Mouse (Mus musculus) midbrain, embryonic 10.5 days (tissue): ENCODE data around the gene Psme3. TPM values are rescaled to one million over a fixed set of nuclear protein-coding genes. Genes with fewer than 3 reads are reported as not detected.

Experiments used
- DNase-seq: peaks from one replicate; pipeline ENCODE4 v3.0.0-alpha.2; 2017; ENCODE audit warnings: low spot score
- H3K27ac ChIP-seq: fragments of 300-500 bp; sonication (generic); replicated peaks from 2 replicates; pipeline ENCODE4 v1.5.1; 2016; ENCODE audit warnings: mild to moderate bottlenecking
- H3K27me3 ChIP-seq: fragments of 300-500 bp; sonication (generic); 2 replicates; pipeline ENCODE4 v1.6.1; 2016; ENCODE audit warnings: low read depth, mild to moderate bottlenecking; ENCODE audit not compliant: poor library complexity, severe bottlenecking
- H3K36me3 ChIP-seq: fragments of 300-500 bp; sonication (generic); 2 replicates; pipeline ENCODE4 v1.6.1; 2016; ENCODE audit warnings: mild to moderate bottlenecking, moderate library complexity
- H3K4me1 ChIP-seq: fragments of 300-500 bp; sonication (generic); 2 replicates; pipeline ENCODE4 v1.6.1; 2016
- H3K4me3 ChIP-seq: fragments of 300-500 bp; sonication (generic); 2 replicates; pipeline ENCODE4 v1.5.1; 2016; ENCODE audit warnings: mild to moderate bottlenecking, moderate library complexity
- H3K9me3 ChIP-seq: fragments of 300-500 bp; sonication (generic); replicated peaks from 2 replicates; pipeline ENCODE4 v1.6.1; 2016; ENCODE audit warnings: mild to moderate bottlenecking
- WGBS: fragments of 180-500 bp; shearing (Covaris S2); methylation state at CpG from one replicate; pipeline ENCODE4 v1.1.7; 2016; 5-methylcytosine and 5-hydroxymethylcytosine counted together
- polyA plus RNA-seq: library from polyadenylated mRNA; unstranded; fragments of >200 nt; fragmentation: Nextera tagmentation; extraction: Ambion mirVana; gene quantifications from 2 replicates; pipeline ENCODE4 v1.2.1, GENCODE M21; 2016

The Psme3 gene
- polyA plus RNA-seq, 1 experiment from 2014 or later = 194 TPM

GRCm38 (mm10) chr11:101287306-101287705 is 28.7 kb upstream of the Psme3 start:
- no peak for DNase-seq
- 91% methylated on average over 9 of the region's 9 CpGs for WGBS
- Histone ChIP-seq H3K4me3 (no peak overlapping the region), H3K9me3 (no peaks in the 10 kb centered on the region), H3K27ac (no peak overlapping the region), H3K27me3 (no peaks in the 10 kb centered on the region), H3K36me3 (peaks cover 67% of the 10 kb centered on the region), H3K4me1 (peaks cover 12% of the 10 kb centered on the region)

- H3K36me3 ChIP-seq = peaks cover 97% of the 10 kb centered on the region
- WGBS = 95% methylated on average over 8 of the region's 8 CpGs
- no peak for DNase-seq
Observed at GRCm38 (mm10) chr11:101291231-101291630, 24.8 kb upstream of the Psme3 start.

GRCm38 (mm10) chr11:101295191-101295590 is 20.8 kb upstream of the Psme3 start:
- peaks cover 97% of the 10 kb centered on the region for H3K36me3 ChIP-seq
- WGBS = 89% methylated on average over 8 of the region's 8 CpGs

More at GRCm38 (mm10) chr11:101291231-101291630, 24.8 kb upstream of the Psme3 start:
- Histone ChIP-seq H3K4me3 (no peak overlapping the region), H3K27me3 (no peaks in the 10 kb centered on the region), H3K27ac (no peak overlapping the region), H3K4me1 (no peaks in the 10 kb centered on the region), H3K9me3 (no peaks in the 10 kb centered on the region)

GRCm38 (mm10) chr11:101300881-101301280 is 15.1 kb upstream of the Psme3 start:
- H3K27ac ChIP-seq = no peak overlapping the region
- H3K4me3 ChIP-seq = peak overlapping the region; percentile 90
- peaks cover 42% of the 10 kb centered on the region for H3K36me3 ChIP-seq
- peaks cover 22% of the 10 kb centered on the region for H3K4me1 ChIP-seq
- H3K9me3 ChIP-seq = no peaks in the 10 kb centered on the region
- no peak for DNase-seq
- 72% methylated on average over 7 of the region's 7 CpGs for WGBS
- H3K27me3 ChIP-seq = no peaks in the 10 kb centered on the region

More at GRCm38 (mm10) chr11:101295191-101295590, 20.8 kb upstream of the Psme3 start:
- Histone ChIP-seq H3K27ac (no peak overlapping the region), H3K9me3 (no peaks in the 10 kb centered on the region), H3K4me1 (peaks cover under 1% of the 10 kb centered on the region; the same call in 1 of the 2 replicates), H3K4me3 (no peak overlapping the region), H3K27me3 (no peaks in the 10 kb centered on the region)
- no peak for DNase-seq

DNA sequence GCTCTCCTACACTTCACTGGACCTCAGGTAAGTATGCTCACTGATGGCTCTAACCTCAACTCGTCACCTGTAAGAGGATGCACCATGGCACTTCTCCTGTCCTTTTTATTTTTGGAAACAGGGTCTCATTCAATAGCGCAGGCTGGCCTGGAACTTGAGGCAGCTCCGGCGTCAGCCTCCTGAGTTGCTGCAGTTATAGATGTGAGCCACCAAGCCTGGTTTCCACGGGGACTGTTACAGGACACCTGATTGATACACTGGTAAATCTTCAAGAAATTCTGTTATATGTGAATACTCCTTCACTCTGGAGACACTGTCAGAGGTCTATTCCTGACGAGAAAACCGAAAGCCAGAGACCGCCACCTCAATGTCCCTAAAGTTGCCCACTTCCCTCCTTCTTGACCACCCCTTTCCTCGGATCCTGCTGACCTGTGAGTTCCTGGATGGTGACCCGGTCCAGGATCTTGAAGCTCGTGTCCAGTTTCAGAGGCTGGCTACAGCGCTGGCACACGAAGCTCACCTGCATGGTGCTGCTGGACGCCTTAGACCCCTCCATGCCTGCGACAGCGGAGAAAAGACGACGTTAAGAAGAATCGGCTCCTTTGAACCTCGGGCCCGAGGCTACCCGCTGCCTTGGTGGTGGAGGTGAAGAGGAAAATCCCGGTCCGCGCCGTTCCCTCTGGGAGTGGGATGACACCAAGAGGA is 14.6 kb upstream of the Psme3 start:
- H3K9me3 ChIP-seq = no peaks in the 10 kb centered on the region
- peak overlapping the region; percentile 90 for H3K4me3 ChIP-seq
- peaks cover 38% of the 10 kb centered on the region for H3K36me3 ChIP-seq
- H3K27me3 ChIP-seq = no peaks in the 10 kb centered on the region
- H3K4me1 ChIP-seq = peaks cover 22% of the 10 kb centered on the region
- DNase-seq = no peak
- WGBS = 16% methylated on average over 26 of the region's 26 CpGs
- H3K27ac ChIP-seq = peak overlapping the region; percentile 85

- 7% methylated on average over 39 of the region's 39 CpGs for WGBS
- peak; percentile 96 for DNase-seq
- H3K27ac ChIP-seq = peak within 1 kb of the TSS; percentile 85
Observed at GRCm38 (mm10) chr11:101302004-101302798, 13.8 kb upstream of the Psme3 start, which contains the start of gene Becn1. TSS of gene Becn1 (minus strand) at chr11:101302286.

DNA sequence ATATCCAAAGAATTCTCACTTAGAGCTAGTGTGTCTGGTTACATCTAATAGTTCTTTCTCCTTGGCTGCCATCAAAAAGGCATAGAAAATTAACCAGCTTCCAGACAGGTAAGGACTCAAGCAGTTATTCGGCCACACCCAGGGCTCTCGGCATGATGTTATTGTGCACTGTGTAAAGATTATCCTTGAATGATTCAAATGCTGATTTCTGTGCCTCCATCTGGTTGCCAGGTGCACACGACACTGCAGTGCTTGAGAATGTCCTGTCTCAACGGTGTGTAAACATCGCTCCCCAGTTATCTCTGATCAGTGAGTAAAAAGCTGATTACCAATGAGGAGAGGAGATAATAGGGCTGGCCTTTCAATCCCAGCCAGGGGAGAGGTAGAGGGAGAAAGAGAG is 8.3 kb upstream of the Psme3 start:
- no peak for DNase-seq
- 40% methylated on average over 5 of the region's 5 CpGs for WGBS
- Histone ChIP-seq H3K4me1 (no peaks in the 10 kb centered on the region), H3K9me3 (no peaks in the 10 kb centered on the region), H3K36me3 (no peaks in the 10 kb centered on the region), H3K27me3 (no peaks in the 10 kb centered on the region), H3K27ac (no peak overlapping the region), H3K4me3 (no peak overlapping the region)

More at GRCm38 (mm10) chr11:101302004-101302798, 13.8 kb upstream of the Psme3 start, which contains the start of gene Becn1:
- Histone ChIP-seq H3K4me1 (peaks cover 22% of the 10 kb centered on the region), H3K9me3 (no peaks in the 10 kb centered on the region), H3K36me3 (peaks cover 30% of the 10 kb centered on the region), H3K4me3 (peak within 1 kb of the TSS; percentile 90), H3K27me3 (no peaks in the 10 kb centered on the region)

- WGBS = 85% methylated on average over 3 of the region's 3 CpGs
- Histone ChIP-seq H3K4me1 (peaks cover 5% of the 10 kb centered on the region; the same call in 1 of the 2 replicates), H3K9me3 (no peaks in the 10 kb centered on the region), H3K27ac (no peak overlapping the region), H3K4me3 (no peak overlapping the region), H3K27me3 (no peaks in the 10 kb centered on the region), H3K36me3 (no peaks in the 10 kb centered on the region)
- DNase-seq = no peak
Observed at GRCm38 (mm10) chr11:101311083-101311482, 4.9 kb upstream of the Psme3 start.

DNA sequence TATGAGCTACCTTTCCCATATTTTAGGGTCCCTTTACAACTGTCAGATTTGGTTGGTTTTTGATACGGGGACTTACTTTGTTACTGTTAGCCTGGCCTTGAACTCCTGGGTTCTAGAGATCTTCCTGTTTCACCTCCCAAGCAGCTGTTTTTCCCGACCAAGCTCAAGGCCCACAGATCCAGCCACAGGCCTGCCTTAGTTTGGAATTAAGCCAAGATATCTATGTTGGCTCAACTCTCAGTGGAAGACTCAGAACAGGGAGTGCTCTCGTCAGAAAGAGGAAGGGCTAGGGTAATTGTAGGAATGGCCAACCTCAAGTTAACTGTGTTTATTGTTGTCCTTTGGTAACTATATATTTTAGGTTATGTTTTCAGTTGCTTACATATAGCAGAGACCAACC is 3.9 kb upstream of the Psme3 start:
- no peak for DNase-seq
- 84% methylated on average over 3 of the region's 3 CpGs for WGBS
- Histone ChIP-seq H3K27ac (no peak overlapping the region), H3K9me3 (no peaks in the 10 kb centered on the region), H3K36me3 (no peaks in the 10 kb centered on the region), H3K4me1 (peaks cover 12% of the 10 kb centered on the region), H3K27me3 (no peaks in the 10 kb centered on the region), H3K4me3 (no peak overlapping the region)

- 89% methylated on average over 1 of the region's 1 CpGs for WGBS
- no peaks in the 10 kb centered on the region for H3K27me3 ChIP-seq
- H3K9me3 ChIP-seq = no peaks in the 10 kb centered on the region
- H3K36me3 ChIP-seq = peaks cover 21% of the 10 kb centered on the region
- no peak for DNase-seq
- H3K27ac ChIP-seq = no peak overlapping the region
- no peak overlapping the region for H3K4me3 ChIP-seq
- H3K4me1 ChIP-seq = peaks cover 21% of the 10 kb centered on the region
Observed at GRCm38 (mm10) chr11:101314567-101314966, 1.4 kb upstream of the Psme3 start.

DNA sequence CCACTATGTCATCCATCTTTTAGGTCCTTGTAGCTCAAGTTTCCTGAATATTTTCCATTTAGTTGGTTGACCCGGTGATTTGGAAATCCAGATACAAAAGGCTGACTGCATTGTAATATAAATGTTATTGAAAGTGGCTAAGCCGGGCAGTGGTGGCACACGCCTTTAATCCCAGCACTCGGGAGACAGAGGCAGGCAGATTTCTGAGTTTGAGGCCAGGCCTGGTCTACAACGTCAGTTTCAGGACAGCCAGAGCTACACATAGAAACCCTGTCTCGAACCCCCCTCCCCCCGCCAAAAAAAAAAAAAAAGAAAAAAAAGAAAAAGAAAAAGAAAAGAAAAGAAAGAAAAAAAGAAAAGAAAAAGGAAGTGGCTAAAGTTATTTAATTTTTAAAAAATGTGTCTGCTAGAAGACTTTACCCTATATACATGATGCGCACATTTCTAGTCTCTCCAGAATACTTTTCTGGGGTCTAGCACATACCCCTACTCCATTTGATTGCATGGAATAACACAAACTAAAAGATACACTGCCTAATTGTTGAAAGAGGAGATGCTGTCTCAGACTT is 847 bp upstream of the Psme3 start:
- Histone ChIP-seq H3K36me3 (peaks cover 27% of the 10 kb centered on the region), H3K9me3 (no peaks in the 10 kb centered on the region), H3K4me3 (peak overlapping the region; percentile 99), H3K4me1 (peaks cover 21% of the 10 kb centered on the region), H3K27me3 (no peaks in the 10 kb centered on the region), H3K27ac (peak overlapping the region; percentile 90)
- 85% methylated on average over 8 of the region's 8 CpGs for WGBS
- no peak for DNase-seq

GRCm38 (mm10) chr11:101316501-101316917 is 496 bp downstream of the Psme3 start:
- WGBS = under 1% methylated on average over 17 of the region's 17 CpGs
- DNase-seq = no peak
- peak overlapping the region; percentile 99 for H3K4me3 ChIP-seq
- H3K27me3 ChIP-seq = no peaks in the 10 kb centered on the region
- no peaks in the 10 kb centered on the region for H3K9me3 ChIP-seq
- peak overlapping the region; percentile 90 for H3K27ac ChIP-seq
- peaks cover 40% of the 10 kb centered on the region for H3K36me3 ChIP-seq
- H3K4me1 ChIP-seq = peaks cover 21% of the 10 kb centered on the region
